Mouse (Mus musculus) spleen, postnatal 0 days (tissue): ENCODE data around the gene Ang. TPM values are rescaled to one million over a fixed set of nuclear protein-coding genes. Genes with fewer than 3 reads are reported as not detected.

ENCODE experiments used
- polyA plus RNA-seq: library from polyadenylated mRNA; unstranded; fragments of >200 nt; fragmentation: Nextera tagmentation; extraction: Ambion mirVana; gene quantifications from 2 replicates; pipeline ENCODE4 v1.2.1, GENCODE M21; 2015

Ang gene
- polyA plus RNA-seq, result 3.8 and 4.9 TPM in 2 replicates

GRCm38 (mm10) chr14:51090921-51091900 lies at the start of gene Ang, which contains the start of gene Rnase4:
Ang (plus strand) TSS chr14:51091150.
Rnase4 (plus strand) TSS chr14:51091077.

GRCm38 (mm10) chr14:51041769-51042168 lies 49.2 kb upstream of the Ang start, which contains the start of gene Rnase9:
Rnase9 (minus strand) TSS chr14:51041869.

GRCm38 (mm10) chr14:51050063-51050462 lies 40.9 kb upstream of the Ang start, which contains the start of gene Rnase11:
Rnase11 (minus strand) TSS chr14:51050163.

GRCm38 (mm10) chr14:51057401-51057831 lies 33.5 kb upstream of the Ang start, which contains the start of gene Rnase12:
Rnase12 (minus strand) TSS chr14:51057661.

GRCm38 (mm10) chr14:51074335-51074734 lies 16.6 kb upstream of the Ang start, which contains the start of gene Olfr750:
Olfr750 (minus strand) TSS chr14:51074435.

GRCm38 (mm10) chr14:51113916-51114560 lies 23.1 kb downstream of the Ang start, which contains the start of gene Eddm3b:
Eddm3b (plus strand) TSS chr14:51114426.

GRCm38 (mm10) chr14:51146685-51147084 lies 55.7 kb downstream of the Ang start, which contains the start of gene Rnase1:
Rnase1 (minus strand) TSS chr14:51146785.

Other genes starting within 250 kb of the Ang start
- gene Tep1, start 220.6 kb upstream of the Ang start, polyA plus RNA-seq, result 9.8 and 14.8 TPM in 2 replicates
- 0.16 and 0.24 TPM in 2 replicates for gene Klhl33, start 193.6 kb upstream of the Ang start, polyA plus RNA-seq
- gene Osgep, start 166.3 kb upstream of the Ang start, polyA plus RNA-seq, result 73.5 and 76.4 TPM in 2 replicates
- gene Apex1, start 166.2 kb upstream of the Ang start, polyA plus RNA-seq, result 94.3 and 96.1 TPM in 2 replicates
- gene Pip4p1, start 160.3 kb upstream of the Ang start, polyA plus RNA-seq, result 25.7 and 27.4 TPM in 2 replicates
- 129 and 140 TPM in 2 replicates for gene Pnp, start 160.1 kb upstream of the Ang start, polyA plus RNA-seq
- not detected in 2 replicates for gene Gm49342, start 146.6 kb upstream of the Ang start, polyA plus RNA-seq
- gene Pnp2, start 135.2 kb upstream of the Ang start, polyA plus RNA-seq, result 21.4 and 25.9 TPM in 2 replicates
- gene Rnase10, start 83.4 kb upstream of the Ang start, polyA plus RNA-seq, result 0.07 and 0.11 TPM in 2 replicates
- gene Rnase9, start 49.3 kb upstream of the Ang start, polyA plus RNA-seq, result not detected in 2 replicates
- not detected in 2 replicates for gene Rnase11, start 41.0 kb upstream of the Ang start, polyA plus RNA-seq
- 4.3 and 5.3 TPM in 2 replicates for gene Rnase12, start 33.5 kb upstream of the Ang start, polyA plus RNA-seq
- not detected in 2 replicates for gene Olfr750, start 16.7 kb upstream of the Ang start, polyA plus RNA-seq
- gene Rnase4, start 73 bp upstream of the Ang start, polyA plus RNA-seq, result 24.0 and 29.5 TPM in 2 replicates
- not detected in 2 replicates for gene Eddm3b, start 23.3 kb downstream of the Ang start, polyA plus RNA-seq
- gene Rnase6, start 32.8 kb downstream of the Ang start, polyA plus RNA-seq, result 17.2 and 18.7 TPM in 2 replicates
- gene Rnase1, start 55.6 kb downstream of the Ang start, polyA plus RNA-seq, result 9.1 and 26.1 TPM in 2 replicates
- gene Rnase2b, start 71.1 kb downstream of the Ang start, polyA plus RNA-seq, result not detected in 2 replicates
- gene Ang2, start 108.0 kb downstream of the Ang start, polyA plus RNA-seq, result not detected in 2 replicates
- gene Ear14, start 112.2 kb downstream of the Ang start, polyA plus RNA-seq, result not detected in 2 replicates
- gene Rnase2a, start 165.0 kb downstream of the Ang start, polyA plus RNA-seq, result not detected in 2 replicates